Mouse (Mus musculus) midbrain, embryonic 14.5 days (tissue): ENCODE data around the gene Cdca5. TPM values are rescaled to one million over a fixed set of nuclear protein-coding genes. Genes with fewer than 3 reads are reported as not detected.
"Not testable (repeated sequence)": the region's sequence is repeated elsewhere in the genome, so short reads cannot be mapped to it uniquely, and the experiment has no call there.

Experiments used
- ATAC-seq: fragments of 200-750 bp; cut with Nextera tagmentation; 2 replicates; pipeline ENCODE4 v1.8.0; 2017; ENCODE audit warnings: moderate number of reproducible peaks, moderate library complexity; ENCODE audit not compliant: low FRiP score, low TSS enrichment
- DNase-seq: peaks from one replicate; pipeline ENCODE4 v3.0.0-alpha.2; 2015
- H3K27ac ChIP-seq: fragments of 300-500 bp; sonication (generic); replicated peaks from 2 replicates; pipeline ENCODE4 v1.5.1; 2014; ENCODE audit warnings: mild to moderate bottlenecking, low read depth, low read length, moderate library complexity
- H3K27me3 ChIP-seq: fragments of 300-500 bp; sonication (generic); 2 replicates; pipeline ENCODE4 v1.6.1; 2014; ENCODE audit warnings: low read length, control low read depth, mixed read lengths; ENCODE audit not compliant: control insufficient read depth, insufficient read depth
- H3K36me3 ChIP-seq: fragments of 300-500 bp; sonication (generic); 2 replicates; pipeline ENCODE4 v1.6.1; 2014; ENCODE audit warnings: low read length, control low read depth; ENCODE audit not compliant: control insufficient read depth, insufficient read depth
- H3K4me1 ChIP-seq: fragments of 300-500 bp; sonication (generic); 2 replicates; pipeline ENCODE4 v1.6.1; 2014; ENCODE audit warnings: mild to moderate bottlenecking, antibody characterized with exemption, low read length, control low read depth; ENCODE audit not compliant: control insufficient read depth, insufficient read depth
- H3K4me2 ChIP-seq: fragments of 300-500 bp; sonication (generic); 2 replicates; pipeline ENCODE4 v1.6.1; 2014; ENCODE audit warnings: mild to moderate bottlenecking, low read length, moderate library complexity
- H3K4me3 ChIP-seq: fragments of 300-500 bp; sonication (generic); replicated peaks from 2 replicates; pipeline ENCODE4 v1.5.1; 2014; ENCODE audit warnings: low read depth, low read length
- H3K9ac ChIP-seq: fragments of 300-500 bp; sonication (generic); replicated peaks from 2 replicates; pipeline ENCODE4 v1.6.1; 2014; ENCODE audit warnings: mild to moderate bottlenecking, low read length, moderate library complexity
- H3K9me3 ChIP-seq: fragments of 300-500 bp; sonication (generic); 2 replicates; pipeline ENCODE4 v1.6.1; 2016; ENCODE audit warnings: low read length, control low read depth, mixed read lengths; ENCODE audit not compliant: control insufficient read depth
- WGBS: fragments of 180-500 bp; shearing (Covaris S2); extraction: QIAGEN DNeasy Blood & Tissue Kit; methylation state at CpG from one replicate; pipeline ENCODE4 v1.1.7; 2014; 5-methylcytosine and 5-hydroxymethylcytosine counted together
- polyA plus RNA-seq: library from polyadenylated mRNA; unstranded; fragments of >200 nt; fragmentation: Nextera tagmentation; extraction: Ambion mirVana; gene quantifications from 2 replicates; pipeline ENCODE4 v1.2.1, GENCODE M21; 2014

The Cdca5 gene
- polyA plus RNA-seq, 1 experiment from 2014 or later: 8.6 TPM

GRCm38 (mm10) chr19:6126289-6126688, 41.5 kb downstream of the Cdca5 start:
- no peak overlapping the region for H3K27ac ChIP-seq
- H3K27me3 ChIP-seq: no peaks in the 10 kb centered on the region
- H3K9ac ChIP-seq: no peak overlapping the region
- 26% methylated on average over 4 of the region's 4 CpGs for WGBS
- no peak overlapping the region for H3K4me2 ChIP-seq
- H3K36me3 ChIP-seq: no peaks in the 10 kb centered on the region; the same call in 1 of the 2 replicates
- no peaks in the 10 kb centered on the region for H3K9me3 ChIP-seq
- no peak for ATAC-seq
- H3K4me3 ChIP-seq: no peak overlapping the region
- H3K4me1 ChIP-seq: 0 out of 2 replicates have a peak, but pooled peaks cover 4% of the 10 kb centered on the region
- DNase-seq: peak; percentile 70

- peak overlapping the region; percentile 72; the same call in 1 of the 2 replicates for H3K9ac ChIP-seq
- H3K4me2 ChIP-seq: peak overlapping the region; percentile 47
- no peaks in the 10 kb centered on the region for H3K27me3 ChIP-seq
- no peak for DNase-seq
- H3K36me3 ChIP-seq: no peaks in the 10 kb centered on the region; the same call in 1 of the 2 replicates
- 78% methylated on average over 10 of the region's 10 CpGs for WGBS
- 0 out of 2 replicates have a peak, but pooled peaks cover 4% of the 10 kb centered on the region for H3K4me1 ChIP-seq
- ATAC-seq: no peak
- peak overlapping the region; percentile 45 for H3K4me3 ChIP-seq
- 0 out of 2 replicates have a peak overlapping the region, but pooled peaks have one; percentile 86 for H3K27ac ChIP-seq
- no peaks in the 10 kb centered on the region for H3K9me3 ChIP-seq
These were observed 42.2 kb downstream of the Cdca5 start for GRCm38 (mm10) chr19:6126789-6127580.

- H3K27me3 ChIP-seq: no peaks in the 10 kb centered on the region
- H3K4me2 ChIP-seq: peak within 1 kb of the TSS; percentile 47
- no peaks in the 10 kb centered on the region for H3K9me3 ChIP-seq
- peak within 1 kb of the TSS; percentile 45 for H3K4me3 ChIP-seq
- under 1% methylated on average over 32 of the region's 32 CpGs for WGBS
- ATAC-seq: peak; percentile 92
- no peaks in the 10 kb centered on the region; the same call in 1 of the 2 replicates for H3K36me3 ChIP-seq
- peak within 1 kb of the TSS; percentile 72 for H3K9ac ChIP-seq
- H3K4me1 ChIP-seq: 0 out of 2 replicates have a peak, but pooled peaks cover 4% of the 10 kb centered on the region
- DNase-seq: peak; percentile 95
- H3K27ac ChIP-seq: peak within 1 kb of the TSS; percentile 86
These were observed 43.1 kb downstream of the Cdca5 start, which contains the start of gene Snx15 for GRCm38 (mm10) chr19:6127760-6128341. Snx15 (minus strand) TSS chr19:6128304.

GRCm38 (mm10) chr19:6130414-6131128, 45.8 kb downstream of the Cdca5 start:
- H3K9me3 ChIP-seq, H3K4me3 ChIP-seq: not testable (repeated sequence)
- WGBS: 84% methylated on average over 7 of the region's 7 CpGs

GRCm38 (mm10) chr19:6132171-6132827, 47.5 kb downstream of the Cdca5 start:
- WGBS: 92% methylated on average over 7 of the region's 7 CpGs

More at GRCm38 (mm10) chr19:6130414-6131128, 45.8 kb downstream of the Cdca5 start:
- H3K27me3 ChIP-seq, DNase-seq, ATAC-seq, H3K9ac ChIP-seq, H3K27ac ChIP-seq, H3K4me2 ChIP-seq, H3K4me1 ChIP-seq: not testable (repeated sequence)
- H3K36me3 ChIP-seq: peaks cover 20% of the 10 kb centered on the region

GRCm38 (mm10) chr19:6133197-6133596, 48.4 kb downstream of the Cdca5 start:
- peaks cover 42% of the 10 kb centered on the region for H3K36me3 ChIP-seq
- H3K9me3 ChIP-seq, H3K4me3 ChIP-seq, H3K9ac ChIP-seq, DNase-seq, H3K4me2 ChIP-seq, ATAC-seq, H3K4me1 ChIP-seq, H3K27ac ChIP-seq, H3K27me3 ChIP-seq: not testable (repeated sequence)
- WGBS: 59% methylated on average over 1 of the region's 1 CpGs

More at GRCm38 (mm10) chr19:6132171-6132827, 47.5 kb downstream of the Cdca5 start:
- ATAC-seq: no peak
- Histone ChIP-seq H3K4me3 (no peak overlapping the region), H3K4me2 (no peak overlapping the region), H3K27ac (no peak overlapping the region), H3K4me1 (0 out of 2 replicates have a peak, but pooled peaks cover 4% of the 10 kb centered on the region), H3K9me3 (no peaks in the 10 kb centered on the region), H3K27me3 (no peaks in the 10 kb centered on the region), H3K36me3 (peaks cover 37% of the 10 kb centered on the region), H3K9ac (no peak overlapping the region)
- DNase-seq: no peak

GRCm38 (mm10) chr19:6136397-6136796, 51.6 kb downstream of the Cdca5 start:
- H3K9ac ChIP-seq: no peak overlapping the region
- H3K27me3 ChIP-seq: no peaks in the 10 kb centered on the region
- ATAC-seq: no peak
- peaks cover 42% of the 10 kb centered on the region for H3K36me3 ChIP-seq
- H3K9me3 ChIP-seq: no peaks in the 10 kb centered on the region
- no peak overlapping the region for H3K4me2 ChIP-seq
- DNase-seq: no peak
- H3K4me1 ChIP-seq: peaks cover 11% of the 10 kb centered on the region
- no peak overlapping the region for H3K27ac ChIP-seq
- H3K4me3 ChIP-seq: no peak overlapping the region
- 88% methylated on average over 3 of the region's 3 CpGs for WGBS

GRCm38 (mm10) chr19:6139701-6140100, 54.9 kb downstream of the Cdca5 start:
- peaks cover 11% of the 10 kb centered on the region for H3K4me1 ChIP-seq
- 97% methylated on average over 6 of the region's 6 CpGs for WGBS
- no peak overlapping the region for H3K27ac ChIP-seq
- H3K4me2 ChIP-seq: peak overlapping the region; percentile 80
- no peak for ATAC-seq
- DNase-seq: no peak
- H3K9ac ChIP-seq: peak overlapping the region; percentile 83
- no peaks in the 10 kb centered on the region for H3K27me3 ChIP-seq
- peaks cover 31% of the 10 kb centered on the region for H3K36me3 ChIP-seq
- H3K4me3 ChIP-seq: peak overlapping the region; percentile 53
- no peaks in the 10 kb centered on the region for H3K9me3 ChIP-seq
